Mouse (Mus musculus) forebrain, embryonic 16.5 days (tissue): Measurements from ENCODE around the gene Id2. TPM values are rescaled to one million over a fixed set of nuclear protein-coding genes. Genes with fewer than 3 reads are reported as not detected.

Experiments used
- ATAC-seq: fragments of 200-750 bp; cut with Nextera tagmentation; 2 replicates; pipeline ENCODE4 v1.8.0; 2017; ENCODE audit warnings: mild to moderate bottlenecking, moderate library complexity
- H3K27ac ChIP-seq: fragments of 300-500 bp; sonication (generic); 2 replicates; pipeline ENCODE4 v1.5.1; 2014; ENCODE audit warnings: low read length, control low read depth
- H3K27me3 ChIP-seq: fragments of 300-500 bp; sonication (generic); replicated peaks from 2 replicates; pipeline ENCODE4 v1.6.1; 2014; ENCODE audit warnings: low read length; ENCODE audit not compliant: control insufficient read depth, insufficient read depth
- H3K36me3 ChIP-seq: fragments of 300-500 bp; sonication (generic); 2 replicates; pipeline ENCODE4 v1.6.1; 2014; ENCODE audit not compliant: control insufficient read depth, insufficient read depth
- H3K4me1 ChIP-seq: fragments of 300-500 bp; sonication (generic); replicated peaks from 2 replicates; pipeline ENCODE4 v1.6.1; 2014; ENCODE audit warnings: low read length; ENCODE audit not compliant: control insufficient read depth, insufficient read depth
- H3K4me2 ChIP-seq: fragments of 300-500 bp; sonication (generic); 2 replicates; pipeline ENCODE4 v1.6.1; 2014; ENCODE audit warnings: mild to moderate bottlenecking, low read length, control low read depth
- H3K4me3 ChIP-seq: fragments of 300-500 bp; sonication (generic); replicated peaks from 2 replicates; pipeline ENCODE4 v1.5.1; 2014; ENCODE audit warnings: mild to moderate bottlenecking, low read length, control low read depth
- H3K9ac ChIP-seq: fragments of 300-500 bp; sonication (generic); replicated peaks from 2 replicates; pipeline ENCODE4 v1.6.1; 2014; ENCODE audit warnings: low read depth, low read length, control low read depth
- H3K9me3 ChIP-seq: fragments of 300-500 bp; sonication (generic); 2 replicates; pipeline ENCODE4 v1.6.1; 2016; ENCODE audit warnings: low read length; ENCODE audit not compliant: control insufficient read depth
- WGBS: fragments of 180-500 bp; shearing (Covaris S2); extraction: QIAGEN DNeasy Blood & Tissue Kit; methylation state at CpG from one replicate; pipeline ENCODE4 v1.1.7; 2014; 5-methylcytosine and 5-hydroxymethylcytosine counted together
- polyA plus RNA-seq: library from polyadenylated mRNA; unstranded; fragments of >200 nt; fragmentation: Nextera tagmentation; extraction: Ambion mirVana; gene quantifications from 2 replicates; pipeline ENCODE4 v1.2.1, GENCODE M21; 2015

Gene Id2
- polyA plus RNA-seq, result 592 and 764 TPM in 2 replicates

GRCm38 (mm10) chr12:25097052-25097209 is at the start of gene Id2:
Gene Id2 (minus strand): TSS chr12:25097140.
- Histone ChIP-seq H3K27ac (peak within 1 kb of the TSS; percentile 86), H3K9me3 (no peaks in the 10 kb centered on the region), H3K4me2 (peak within 1 kb of the TSS; percentile 97), H3K9ac (peak within 1 kb of the TSS; percentile 74), H3K4me3 (peak within 1 kb of the TSS; percentile 95), H3K27me3 (no peaks in the 10 kb centered on the region), H3K36me3 (no peaks in the 10 kb centered on the region), H3K4me1 (peaks cover 60% of the 10 kb centered on the region)
- 0% methylated on average over 1 of the region's 1 CpGs for WGBS
- ATAC-seq, result no peak

- no peak for ATAC-seq
- Histone ChIP-seq H3K9ac (no peak overlapping the region), H3K27me3 (no peaks in the 10 kb centered on the region), H3K4me1 (no peaks in the 10 kb centered on the region), H3K4me2 (no peak overlapping the region), H3K9me3 (no peaks in the 10 kb centered on the region), H3K4me3 (no peak overlapping the region), H3K27ac (no peak overlapping the region), H3K36me3 (no peaks in the 10 kb centered on the region)
- 78% methylated on average over 3 of the region's 3 CpGs for WGBS
These were observed 48.4 kb upstream of the Id2 start for GRCm38 (mm10) chr12:25145344-25145698.

- no peak overlapping the region for H3K4me2 ChIP-seq
- WGBS, result 92% methylated on average over 5 of the region's 5 CpGs
- no peaks in the 10 kb centered on the region for H3K9me3 ChIP-seq
- no peak overlapping the region for H3K9ac ChIP-seq
- H3K27me3 ChIP-seq, result no peaks in the 10 kb centered on the region
- no peaks in the 10 kb centered on the region for H3K36me3 ChIP-seq
- no peaks in the 10 kb centered on the region for H3K4me1 ChIP-seq
- no peak overlapping the region for H3K27ac ChIP-seq
- ATAC-seq, result no peak
- H3K4me3 ChIP-seq, result no peak overlapping the region
These were observed 47.8 kb upstream of the Id2 start for GRCm38 (mm10) chr12:25144591-25145343.

- H3K9ac ChIP-seq, result no peak overlapping the region
- H3K36me3 ChIP-seq, result no peaks in the 10 kb centered on the region
- WGBS, result 75% methylated on average over 2 of the region's 2 CpGs
- ATAC-seq, result no peak
- no peak overlapping the region for H3K4me3 ChIP-seq
- H3K27me3 ChIP-seq, result no peaks in the 10 kb centered on the region
- no peaks in the 10 kb centered on the region for H3K9me3 ChIP-seq
- H3K27ac ChIP-seq, result no peak overlapping the region
- H3K4me2 ChIP-seq, result no peak overlapping the region
- no peaks in the 10 kb centered on the region for H3K4me1 ChIP-seq
These were observed 46.6 kb upstream of the Id2 start for GRCm38 (mm10) chr12:25143492-25143891.

DNA sequence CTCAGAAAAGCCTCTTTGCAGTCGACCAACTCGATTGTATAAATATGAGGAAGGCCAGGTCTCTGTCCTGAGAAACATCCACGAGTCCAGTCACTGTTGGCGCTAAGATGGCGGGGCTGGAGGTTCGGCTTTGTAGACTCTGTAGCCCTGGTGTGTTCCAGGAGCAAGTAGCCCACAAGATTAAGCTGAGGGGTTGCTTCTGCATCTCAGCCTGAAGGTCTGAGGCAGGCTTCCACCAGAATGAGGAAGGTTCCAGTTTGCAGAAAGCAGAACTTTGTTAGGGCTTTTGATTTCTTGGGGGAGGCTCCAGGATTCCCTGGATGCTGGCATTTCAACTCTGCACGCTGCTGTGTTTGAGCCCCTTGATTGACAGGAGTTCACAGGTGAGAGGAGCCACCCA is 45.3 kb upstream of the Id2 start:
- no peaks in the 10 kb centered on the region for H3K4me1 ChIP-seq
- no peak overlapping the region for H3K9ac ChIP-seq
- H3K27me3 ChIP-seq, result no peaks in the 10 kb centered on the region
- H3K4me3 ChIP-seq, result no peak overlapping the region
- no peaks in the 10 kb centered on the region for H3K9me3 ChIP-seq
- no peak overlapping the region for H3K27ac ChIP-seq
- H3K4me2 ChIP-seq, result no peak overlapping the region
- WGBS, result 77% methylated on average over 7 of the region's 7 CpGs
- ATAC-seq, result no peak
- no peaks in the 10 kb centered on the region for H3K36me3 ChIP-seq

DNA sequence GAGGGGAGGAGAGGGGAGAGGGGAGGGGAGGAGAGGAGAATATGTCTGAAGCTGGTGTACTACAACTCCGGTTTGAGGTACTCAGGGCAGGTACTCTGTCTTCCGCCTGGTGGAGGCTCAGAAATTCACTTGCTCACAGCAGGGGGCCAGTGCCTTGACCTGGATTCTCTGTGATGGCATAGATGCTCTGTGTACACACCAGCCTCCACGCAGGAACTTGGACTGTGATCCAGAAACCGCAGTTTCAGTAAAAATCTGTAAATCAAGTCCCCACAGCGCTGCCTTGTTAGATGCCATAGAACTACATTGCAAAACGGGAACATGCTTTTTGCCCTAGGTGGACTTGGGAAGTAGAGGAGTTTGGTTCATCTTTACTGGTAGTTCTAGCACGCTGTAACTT is 44.4 kb upstream of the Id2 start:
- no peaks in the 10 kb centered on the region for H3K9me3 ChIP-seq
- 66% methylated on average over 7 of the region's 7 CpGs for WGBS
- H3K27ac ChIP-seq, result no peak overlapping the region
- H3K27me3 ChIP-seq, result no peaks in the 10 kb centered on the region
- no peak overlapping the region for H3K4me3 ChIP-seq
- H3K9ac ChIP-seq, result no peak overlapping the region
- no peak for ATAC-seq
- H3K36me3 ChIP-seq, result no peaks in the 10 kb centered on the region
- H3K4me2 ChIP-seq, result no peak overlapping the region
- H3K4me1 ChIP-seq, result no peaks in the 10 kb centered on the region

- no peak overlapping the region for H3K4me2 ChIP-seq
- 88% methylated on average over 6 of the region's 6 CpGs for WGBS
- H3K27ac ChIP-seq, result no peak overlapping the region
- no peaks in the 10 kb centered on the region for H3K9me3 ChIP-seq
- no peaks in the 10 kb centered on the region for H3K36me3 ChIP-seq
- H3K4me1 ChIP-seq, result no peaks in the 10 kb centered on the region
- no peaks in the 10 kb centered on the region for H3K27me3 ChIP-seq
- no peak for ATAC-seq
- no peak overlapping the region for H3K9ac ChIP-seq
- H3K4me3 ChIP-seq, result no peak overlapping the region
These were observed 43.2 kb upstream of the Id2 start for GRCm38 (mm10) chr12:25140115-25140514.

DNA sequence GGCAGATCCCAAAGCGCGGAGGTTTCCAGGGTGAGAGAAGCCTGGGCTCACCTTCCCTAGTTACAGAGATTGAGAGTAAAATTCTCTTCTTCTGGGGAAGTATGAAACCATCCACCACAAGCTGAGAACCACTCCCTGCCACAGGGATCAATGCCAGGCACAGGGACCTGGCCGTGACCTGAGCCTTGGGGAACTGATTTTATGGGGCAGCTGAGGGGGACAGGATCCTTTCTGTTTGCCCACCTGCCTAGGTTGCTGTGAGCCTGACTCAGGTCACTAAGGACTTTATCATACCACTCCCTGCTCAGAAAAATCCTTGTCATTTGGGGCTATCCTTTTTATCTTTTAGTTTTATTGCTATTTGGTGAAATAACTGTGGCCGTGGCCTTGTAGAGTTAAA is 41.7 kb upstream of the Id2 start:
- Histone ChIP-seq H3K9ac (no peak overlapping the region), H3K4me2 (no peak overlapping the region), H3K36me3 (no peaks in the 10 kb centered on the region), H3K27me3 (no peaks in the 10 kb centered on the region), H3K4me3 (no peak overlapping the region), H3K27ac (no peak overlapping the region), H3K4me1 (no peaks in the 10 kb centered on the region), H3K9me3 (no peaks in the 10 kb centered on the region)
- 94% methylated on average over 4 of the region's 4 CpGs for WGBS
- no peak for ATAC-seq

- no peak for ATAC-seq
- H3K27me3 ChIP-seq, result no peaks in the 10 kb centered on the region
- H3K9me3 ChIP-seq, result no peaks in the 10 kb centered on the region
- H3K4me3 ChIP-seq, result no peak overlapping the region
- 91% methylated on average over 12 of the region's 12 CpGs for whole genome bisulfite sequencing
- H3K27ac ChIP-seq, result no peak overlapping the region
- H3K4me2 ChIP-seq, result no peak overlapping the region
- H3K36me3 ChIP-seq, result no peaks in the 10 kb centered on the region
- H3K4me1 ChIP-seq, result no peaks in the 10 kb centered on the region
- no peak overlapping the region for H3K9ac ChIP-seq
These were observed 35.1 kb upstream of the Id2 start for GRCm38 (mm10) chr12:25132046-25132445.

GRCm38 (mm10) chr12:25127629-25128028 is 30.7 kb upstream of the Id2 start:
- no peak overlapping the region for H3K4me2 ChIP-seq
- H3K4me3 ChIP-seq, result no peak overlapping the region
- no peaks in the 10 kb centered on the region for H3K36me3 ChIP-seq
- no peak overlapping the region for H3K27ac ChIP-seq
- no peaks in the 10 kb centered on the region for H3K27me3 ChIP-seq
- 60% methylated on average over 4 of the region's 4 CpGs for WGBS
- peaks cover 17% of the 10 kb centered on the region for H3K4me1 ChIP-seq
- no peak overlapping the region for H3K9ac ChIP-seq
- no peak for ATAC-seq
- no peaks in the 10 kb centered on the region for H3K9me3 ChIP-seq
